Mouse (Mus musculus) cerebellum, adult 2 months (tissue): ENCODE data around the gene Kmt2e. TPM values are rescaled to one million over a fixed set of nuclear protein-coding genes. Genes with fewer than 3 reads are reported as not detected.

Experiments
- DNase-seq, 2 experiments: peaks; one replicate each; pipeline ENCODE4 v3.0.0; 2021
- H3K27ac ChIP-seq: fragments of 200-500 bp; 2 replicates; pipeline ENCODE4 v1.5.1; 2012; ENCODE audit warnings: low read length, control low read depth, inconsistent platforms; ENCODE audit not compliant: insufficient read depth
- H3K27me3 ChIP-seq: fragments of 200-500 bp; 2 replicates; pipeline ENCODE4 v1.6.1; 2012; ENCODE audit warnings: inconsistent platforms, mild to moderate bottlenecking, low read length, moderate library complexity; ENCODE audit not compliant: control insufficient read depth, insufficient read depth
- H3K4me1 ChIP-seq: fragments of 200-500 bp; 2 replicates; pipeline ENCODE4 v1.6.1; 2011; ENCODE audit warnings: low read length; ENCODE audit not compliant: control insufficient read depth, insufficient read depth
- H3K4me3 ChIP-seq: fragments of 200-500 bp; replicated peaks from 2 replicates; pipeline ENCODE3; 2011; ENCODE audit warnings: mild to moderate bottlenecking, low read depth, low read length, control low read depth; ENCODE audit not compliant: insufficient read depth
- CTCF ChIP-seq: fragments of 200-500 bp; IDR thresholded peaks from 2 replicates; pipeline ENCODE4 v1.5.1; 2011; ENCODE audit warnings: low read depth, mild to moderate bottlenecking, control low read depth, low read length, moderate library complexity, borderline replicate concordance; ENCODE audit not compliant: insufficient read depth
- POLR2A ChIP-seq: fragments of 200-500 bp; IDR thresholded peaks from 2 replicates; pipeline ENCODE4 v1.6.1; 2011; ENCODE audit warnings: low read length, control low read depth, borderline replicate concordance; ENCODE audit not compliant: insufficient read depth
- WGBS: fragments of 180-500 bp; shearing (Covaris S2); methylation state at CpG from one replicate; pipeline ENCODE4 v1.1.7; 2018; 5-methylcytosine and 5-hydroxymethylcytosine counted together
- polyA plus RNA-seq: library from polyadenylated mRNA; depleted of rRNA; stranded (reverse); fragments of >200 nt; gene quantifications from 2 replicates; pipeline ENCODE4 v1.2.3, GENCODE M21; 2012

The Kmt2e gene
- polyA plus RNA-seq, 1 experiment, result 46.6 TPM

DNA sequence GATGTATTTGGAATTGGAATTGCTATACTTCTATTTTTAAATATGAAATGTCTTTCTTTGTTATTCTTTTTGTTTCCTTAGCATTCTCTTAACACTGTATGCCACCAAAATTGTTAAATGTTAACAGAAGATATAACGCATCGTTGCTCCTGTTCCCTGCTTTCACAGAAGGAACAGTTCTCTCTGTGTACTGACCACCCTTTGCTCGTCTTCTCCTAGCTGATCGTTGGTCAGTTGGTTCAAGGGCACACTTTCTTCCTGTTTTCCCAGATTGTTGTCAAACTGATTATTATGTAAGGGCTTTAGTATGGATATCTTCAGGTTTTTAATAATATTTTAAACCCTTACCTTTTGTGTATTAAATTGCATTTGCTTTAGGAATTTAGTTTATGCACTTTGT lies 32.3 kb downstream of the Kmt2e start:
- no peak for DNase-seq
- peaks cover 2% of the 10 kb centered on the region; the same call in 1 of the 2 replicates for H3K4me1 ChIP-seq
- no peak overlapping the region for H3K4me3 ChIP-seq
- no peak overlapping the region for H3K27ac ChIP-seq
- 80% methylated on average over 4 of the region's 4 CpGs for WGBS
- no peak for TF ChIP-seq CTCF
- no peaks in the 10 kb centered on the region for H3K27me3 ChIP-seq

DNA sequence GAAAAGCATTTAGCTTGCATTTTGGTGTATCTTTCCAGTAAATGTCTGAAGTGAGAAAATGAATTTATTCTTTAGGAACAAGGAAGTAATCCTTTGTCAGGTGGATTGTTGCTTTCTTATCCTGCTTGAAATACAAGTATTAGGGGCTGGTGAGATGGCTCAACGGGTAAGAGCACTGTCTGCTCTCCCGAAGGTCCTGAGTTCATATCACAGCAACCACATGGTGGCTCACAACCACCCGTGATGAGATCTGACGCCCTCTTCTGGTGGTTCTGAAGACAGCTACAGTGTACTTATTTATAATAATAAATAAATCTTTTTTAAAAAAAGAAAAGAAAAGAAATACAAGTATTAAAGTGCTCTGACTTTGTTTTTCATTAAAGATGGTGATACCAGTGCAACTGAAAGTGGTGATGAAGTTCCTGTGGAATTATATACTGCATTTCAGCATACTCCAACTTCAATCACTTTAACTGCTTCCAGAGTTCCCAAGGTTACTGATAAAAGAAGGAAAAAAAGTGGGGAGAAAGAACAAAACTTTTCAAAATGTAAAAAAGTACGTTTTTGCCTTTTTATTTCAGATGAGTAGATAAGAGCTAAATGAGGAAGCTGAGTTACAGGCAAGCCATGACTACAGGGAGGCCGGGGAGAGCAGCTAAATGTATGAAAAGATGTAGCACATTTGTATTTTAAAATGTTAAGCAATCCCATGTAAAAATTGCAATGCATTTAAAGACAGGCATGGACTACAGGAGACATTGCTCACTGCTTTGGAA lies 39.0 kb downstream of the Kmt2e start:
- no peak overlapping the region for H3K27ac ChIP-seq
- H3K4me3 ChIP-seq, result no peak overlapping the region
- no peak for TF ChIP-seq POLR2A
- TF ChIP-seq CTCF, result no peak
- no peaks in the 10 kb centered on the region for H3K4me1 ChIP-seq
- WGBS, result 71% methylated on average over 6 of the region's 6 CpGs
- no peak for DNase-seq
- no peaks in the 10 kb centered on the region for H3K27me3 ChIP-seq

DNA sequence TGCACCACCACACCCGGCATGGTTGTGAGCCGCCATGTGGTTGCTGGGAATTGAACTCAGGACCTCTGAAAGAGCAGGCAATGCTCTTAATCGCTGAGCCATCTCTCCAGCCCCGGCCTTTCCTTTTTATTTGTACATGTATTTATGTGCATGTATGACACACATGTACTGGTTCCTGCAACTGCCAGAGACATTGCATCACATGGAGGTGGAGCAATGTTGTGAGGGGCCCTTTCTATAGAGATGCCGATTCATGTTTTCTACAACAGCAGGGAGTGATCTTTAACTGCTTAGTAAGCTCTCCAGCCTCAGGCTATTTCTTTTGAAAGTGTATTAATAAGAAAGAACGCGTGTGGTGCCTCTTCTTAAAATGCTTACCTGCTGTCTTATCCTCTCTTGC lies 49.6 kb downstream of the Kmt2e start:
- 88% methylated on average over 7 of the region's 7 CpGs for WGBS
- Histone ChIP-seq H3K27me3 (no peaks in the 10 kb centered on the region), H3K27ac (no peak overlapping the region), H3K4me1 (no peaks in the 10 kb centered on the region), H3K4me3 (no peak overlapping the region)
- no peak for DNase-seq
- TF ChIP-seq CTCF (no peak), POLR2A (no peak)

DNA sequence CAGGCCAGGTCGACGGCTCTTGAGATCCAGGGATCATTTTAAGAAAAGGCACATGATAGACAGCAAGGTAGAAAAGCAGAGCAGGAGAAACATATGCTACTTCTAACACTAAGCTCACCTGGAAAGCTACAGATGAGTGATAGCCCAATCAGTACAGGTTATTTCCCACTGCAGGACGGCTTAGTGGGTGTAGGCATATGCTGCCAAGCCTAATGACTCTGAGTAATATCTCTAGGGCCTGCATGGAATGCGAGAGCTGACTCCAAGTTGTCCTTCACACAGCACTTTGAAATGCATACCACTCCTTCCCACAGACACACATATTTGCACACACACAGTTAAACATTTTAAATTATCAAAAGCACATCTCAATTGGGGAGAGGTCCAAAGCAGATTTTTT lies 55.0 kb downstream of the Kmt2e start:
- DNase-seq, result no peak
- TF ChIP-seq POLR2A, result no peak
- TF ChIP-seq CTCF, result no peak
- Histone ChIP-seq H3K27me3 (no peaks in the 10 kb centered on the region), H3K4me3 (no peak overlapping the region), H3K4me1 (no peaks in the 10 kb centered on the region), H3K27ac (no peak overlapping the region)
- 65% methylated on average over 4 of the region's 4 CpGs for WGBS

DNA sequence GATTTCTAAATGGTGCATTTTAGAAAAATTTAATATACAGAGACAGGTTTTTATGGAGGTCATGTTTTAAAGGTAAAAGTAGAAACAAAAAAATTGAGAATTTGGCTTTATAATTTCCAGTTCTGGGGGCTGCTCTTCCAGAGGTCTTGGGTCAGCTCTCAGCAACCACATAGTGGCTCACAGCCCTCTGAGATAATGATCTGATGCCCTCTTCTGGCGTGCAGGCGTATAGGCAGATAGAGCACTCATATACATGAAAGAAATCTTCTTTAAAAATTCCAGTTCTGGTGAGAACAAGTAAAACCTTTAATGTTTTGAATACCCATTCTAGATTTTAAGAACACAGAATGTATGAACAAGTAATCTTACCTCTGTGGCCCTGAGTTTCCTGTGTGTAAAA lies 56.6 kb downstream of the Kmt2e start:
- WGBS, result 29% methylated on average over 2 of the region's 2 CpGs
- no peak overlapping the region for H3K27ac ChIP-seq
- no peaks in the 10 kb centered on the region for H3K27me3 ChIP-seq
- no peaks in the 10 kb centered on the region for H3K4me1 ChIP-seq
- H3K4me3 ChIP-seq, result no peak overlapping the region
- DNase-seq, result no peak
- TF ChIP-seq POLR2A (no peak), CTCF (peak; percentile 62)

DNA sequence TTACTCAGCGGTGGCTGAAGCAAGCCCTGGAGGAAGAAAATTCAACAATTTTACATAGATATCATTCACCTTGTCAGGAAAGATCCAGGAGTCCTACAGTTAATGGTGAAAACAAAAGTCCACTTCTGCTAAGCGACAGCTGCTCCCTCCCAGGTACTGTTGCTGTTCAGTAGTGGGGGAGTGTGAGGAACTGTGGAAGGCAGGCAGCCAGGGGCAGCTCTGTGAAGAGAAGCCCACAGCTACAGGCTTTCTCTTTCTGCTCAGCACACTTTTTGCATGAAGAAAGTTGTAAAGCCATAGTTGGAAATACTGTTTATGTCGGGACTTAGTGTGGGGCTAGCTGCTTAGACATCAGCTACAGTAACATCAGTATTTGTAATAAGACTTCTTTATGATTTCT lies 62.2 kb downstream of the Kmt2e start:
- Histone ChIP-seq H3K4me1 (no peaks in the 10 kb centered on the region), H3K4me3 (no peak overlapping the region), H3K27ac (no peak overlapping the region), H3K27me3 (no peaks in the 10 kb centered on the region)
- no peak for DNase-seq
- 76% methylated on average over 3 of the region's 3 CpGs for WGBS
- TF ChIP-seq POLR2A (no peak), CTCF (no peak)

DNA sequence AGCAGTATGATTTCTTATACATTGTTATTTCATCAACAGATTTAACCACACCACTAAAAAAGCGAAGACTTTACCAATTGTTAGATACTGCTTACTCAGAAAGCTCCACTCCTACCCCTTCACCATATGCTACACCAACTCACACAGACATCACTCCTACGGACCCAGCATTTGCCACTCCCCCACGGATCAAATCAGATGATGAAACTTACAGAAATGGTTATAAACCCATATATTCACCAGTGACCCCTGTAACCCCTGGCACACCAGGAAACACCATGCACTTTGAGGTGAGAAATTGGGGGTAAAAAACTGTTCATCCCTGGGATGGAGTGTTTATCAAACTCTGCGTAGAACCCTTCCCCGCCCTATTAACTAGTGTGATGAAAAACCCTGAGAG lies 62.7 kb downstream of the Kmt2e start:
- no peak for DNase-seq
- H3K4me1 ChIP-seq, result no peaks in the 10 kb centered on the region
- no peak overlapping the region for H3K27ac ChIP-seq
- whole genome bisulfite sequencing, result 86% methylated on average over 5 of the region's 5 CpGs
- no peak overlapping the region for H3K4me3 ChIP-seq
- no peaks in the 10 kb centered on the region for H3K27me3 ChIP-seq
- TF ChIP-seq CTCF (no peak), POLR2A (no peak)

DNA sequence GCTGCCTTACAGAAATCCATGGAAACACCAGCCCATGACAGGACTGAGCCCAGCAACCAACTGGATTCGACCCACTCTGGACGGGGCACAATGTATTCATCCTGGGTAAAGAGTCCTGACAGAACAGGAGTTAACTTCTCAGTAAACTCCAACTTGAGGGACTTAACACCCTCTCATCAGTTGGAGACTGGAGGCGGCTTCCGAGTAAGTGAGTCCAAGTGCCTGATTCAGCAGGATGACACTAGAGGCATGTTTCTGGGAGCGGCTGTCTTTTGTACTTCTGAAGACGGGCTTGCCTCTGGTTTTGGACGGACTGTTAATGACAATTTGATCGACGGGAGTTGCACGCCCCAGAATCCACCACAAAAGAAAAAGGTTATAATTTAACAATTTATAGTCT lies 63.7 kb downstream of the Kmt2e start:
- no peak for DNase-seq
- H3K27me3 ChIP-seq, result no peaks in the 10 kb centered on the region
- WGBS, result 77% methylated on average over 10 of the region's 10 CpGs
- no peak overlapping the region for H3K4me3 ChIP-seq
- TF ChIP-seq CTCF, result no peak
- TF ChIP-seq POLR2A, result no peak
- H3K27ac ChIP-seq, result no peak overlapping the region
- peaks cover 4% of the 10 kb centered on the region; the same call in 1 of the 2 replicates for H3K4me1 ChIP-seq
